Mouse (Mus musculus) thymus, adult 18-20 months (tissue): ENCODE measurements around the gene Gm42688.

ENCODE experiments used
- DNase-seq, 2 experiments: peaks; one replicate each; pipeline ENCODE4 v3.0.0; 2022; ENCODE audit warnings: mixed read lengths in 2 of 2

The Gm42688 gene

DNA sequence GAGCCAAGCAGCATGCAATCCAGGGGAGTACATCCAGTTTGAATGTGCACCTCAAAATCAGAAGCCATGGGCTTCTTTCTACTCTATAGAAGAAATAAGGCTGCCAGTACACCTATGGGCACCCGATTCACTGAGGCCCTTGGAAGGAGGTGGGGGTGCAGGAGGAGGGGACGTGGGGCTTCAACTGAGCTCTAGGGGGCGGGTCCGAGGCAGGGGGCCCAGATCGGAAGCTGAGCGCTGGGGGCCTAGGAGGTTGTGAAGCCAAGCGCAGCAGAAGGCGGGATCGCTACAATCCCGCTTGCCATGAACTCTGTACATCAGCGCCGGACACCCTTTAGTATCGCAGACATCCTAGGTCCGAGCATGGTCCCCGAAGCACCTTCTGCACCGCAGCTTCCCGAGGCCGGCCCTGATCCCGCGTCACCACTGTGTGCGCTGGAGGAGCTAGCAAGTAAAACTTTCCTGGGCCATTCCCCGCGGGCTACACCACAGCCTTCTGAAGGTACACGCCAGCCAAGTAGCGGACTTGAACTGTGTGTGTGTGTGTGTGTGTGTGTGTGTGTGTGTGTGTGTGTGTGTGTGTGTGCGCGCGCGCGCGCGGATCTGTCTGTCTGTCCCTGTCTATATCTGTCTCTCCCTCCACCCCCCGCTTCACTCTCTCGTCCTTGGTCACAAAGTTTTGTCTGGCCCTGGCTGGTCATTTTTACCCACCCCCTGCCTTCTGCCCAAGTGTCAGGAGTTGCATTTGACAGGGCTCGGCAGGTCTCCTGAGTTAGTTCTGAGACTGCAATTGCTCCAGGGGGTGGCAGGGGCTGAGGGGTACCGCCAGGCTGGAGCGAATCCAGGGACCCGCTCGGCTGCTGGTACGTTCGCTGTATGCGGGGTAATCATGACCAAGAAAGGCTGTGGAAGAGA, 15.0 kb upstream of the Gm42688 start, which contains the start of gene Lbx2:
TSS of gene Lbx2 (plus strand) at position 247 of the 915 bp plus-strand sequence.
- DNase-seq, result no peak

DNA sequence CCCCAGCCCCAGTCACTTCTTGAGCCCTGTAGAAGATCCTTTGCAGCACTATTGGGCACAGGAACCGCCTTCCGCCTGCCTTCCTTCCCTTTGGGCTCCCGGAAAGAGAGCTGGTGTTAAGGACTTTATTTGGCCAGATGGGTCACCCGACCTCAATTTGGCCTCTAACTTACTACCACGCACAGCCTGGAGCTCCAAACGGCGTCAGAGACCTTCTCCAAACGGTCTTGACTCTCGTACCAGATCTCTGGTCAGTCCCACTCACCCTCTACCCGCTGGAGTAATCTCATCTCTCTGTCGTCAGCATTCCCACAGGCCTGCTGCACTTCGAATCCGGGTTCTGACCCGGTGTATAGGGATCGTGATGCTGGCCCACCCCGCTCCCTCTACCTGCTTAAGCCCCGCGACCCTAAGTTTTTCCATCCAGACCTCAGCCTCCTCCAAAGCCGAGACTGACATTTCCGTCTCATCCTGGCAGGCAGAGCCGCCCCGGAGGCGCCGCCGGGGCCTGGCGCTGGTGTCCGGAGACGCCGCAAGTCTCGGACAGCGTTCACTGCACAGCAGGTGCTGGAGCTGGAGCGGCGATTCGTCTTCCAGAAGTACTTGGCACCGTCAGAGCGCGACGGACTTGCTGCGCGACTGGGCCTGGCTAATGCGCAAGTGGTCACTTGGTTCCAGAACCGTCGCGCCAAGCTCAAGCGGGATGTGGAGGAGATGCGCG, 14.1 kb upstream of the Gm42688 start:
- no peak for DNase-seq

DNA sequence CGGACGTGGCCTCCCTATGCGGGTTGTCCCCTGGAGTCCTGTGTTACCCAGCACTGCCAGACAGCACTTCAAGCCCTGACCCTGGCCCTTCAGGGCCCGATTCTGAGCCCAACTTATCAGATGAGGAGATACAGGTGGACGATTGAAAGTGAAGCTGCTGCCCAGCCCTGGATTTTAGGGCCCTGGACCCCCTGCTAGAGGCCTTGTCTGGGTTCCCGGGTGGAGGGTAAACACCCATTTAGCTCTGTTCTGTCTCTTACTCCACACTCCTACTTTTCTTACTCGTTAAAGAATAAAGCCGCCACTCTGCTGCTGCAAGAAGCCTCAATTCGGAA, 13.5 kb upstream of the Gm42688 start:
- no peak for DNase-seq

DNA sequence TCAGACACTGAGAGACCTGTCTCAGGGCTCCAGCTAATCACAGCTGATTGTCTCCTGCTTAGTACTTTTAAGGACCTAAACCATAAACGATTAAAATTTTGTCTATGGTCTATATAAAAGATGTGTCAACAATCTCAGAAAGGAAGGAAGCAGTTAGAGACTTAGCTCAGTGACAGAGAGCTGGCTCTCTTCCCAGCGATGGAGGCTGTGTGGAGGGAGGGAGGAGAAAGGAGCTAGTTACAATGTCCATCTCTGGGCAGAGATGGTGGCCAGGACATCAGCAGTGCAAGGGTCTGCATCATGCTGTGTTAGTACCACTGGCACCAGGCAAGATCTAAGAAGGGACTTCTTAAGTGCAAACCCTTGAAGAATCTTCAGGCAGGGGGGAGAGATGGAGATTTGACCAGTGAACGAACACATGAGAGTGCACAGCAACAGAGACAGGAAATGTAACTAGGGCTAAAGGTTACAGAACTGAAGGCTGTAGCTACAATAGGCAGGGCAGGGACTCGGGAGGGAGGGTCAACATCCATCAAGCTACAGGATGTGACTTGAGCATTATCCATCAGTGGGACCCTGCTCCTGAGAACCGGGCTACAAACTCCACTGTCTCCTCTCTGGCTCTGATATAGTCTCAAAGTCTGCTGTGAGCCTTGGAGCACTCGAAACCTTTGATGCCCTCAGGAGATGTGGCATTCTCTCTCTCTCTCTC, 8.8 kb upstream of the Gm42688 start:
- no peak for DNase-seq

DNA sequence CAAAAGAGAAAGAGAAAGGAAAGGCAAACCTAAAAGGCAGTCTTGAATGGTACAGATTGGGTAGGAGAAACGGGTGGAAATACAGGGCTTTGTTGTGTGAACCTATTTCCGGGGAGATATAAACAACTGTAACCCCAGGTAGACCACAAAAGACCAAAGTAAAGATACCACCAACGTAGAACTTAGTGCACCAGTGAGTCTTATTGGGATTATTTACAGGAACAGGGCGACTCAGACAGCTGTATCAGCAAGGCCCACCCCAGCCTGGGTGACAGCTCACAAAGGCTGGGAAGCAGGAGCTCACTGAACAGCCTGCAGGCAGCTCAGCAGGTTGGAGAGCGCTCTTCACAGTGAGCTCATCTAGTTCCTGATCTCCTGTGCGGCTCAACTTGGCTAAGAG, 5.4 kb upstream of the Gm42688 start:
- DNase-seq, result peak in 1 of 2 experiments; percentile 57

DNA sequence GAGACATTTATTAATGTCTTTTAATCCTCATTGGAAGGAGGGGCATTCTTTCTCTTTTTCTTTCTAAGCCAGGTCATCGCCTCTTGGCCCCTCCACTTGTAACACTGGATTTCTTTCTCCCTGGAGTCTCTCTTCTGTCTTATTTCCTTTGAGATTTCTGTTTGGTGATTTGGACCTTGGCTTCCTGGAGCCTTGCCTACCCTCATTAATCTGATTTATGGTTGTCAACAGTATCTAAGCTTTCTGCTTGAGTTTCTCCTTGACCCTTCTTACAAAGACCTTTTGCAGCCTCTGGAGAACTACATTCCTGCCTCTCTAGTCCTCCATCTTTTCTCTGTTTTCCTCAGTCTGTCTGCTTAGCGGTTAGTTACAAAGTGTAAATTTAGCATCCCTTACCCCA, 3.0 kb upstream of the Gm42688 start:
- DNase-seq, result no peak

DNA sequence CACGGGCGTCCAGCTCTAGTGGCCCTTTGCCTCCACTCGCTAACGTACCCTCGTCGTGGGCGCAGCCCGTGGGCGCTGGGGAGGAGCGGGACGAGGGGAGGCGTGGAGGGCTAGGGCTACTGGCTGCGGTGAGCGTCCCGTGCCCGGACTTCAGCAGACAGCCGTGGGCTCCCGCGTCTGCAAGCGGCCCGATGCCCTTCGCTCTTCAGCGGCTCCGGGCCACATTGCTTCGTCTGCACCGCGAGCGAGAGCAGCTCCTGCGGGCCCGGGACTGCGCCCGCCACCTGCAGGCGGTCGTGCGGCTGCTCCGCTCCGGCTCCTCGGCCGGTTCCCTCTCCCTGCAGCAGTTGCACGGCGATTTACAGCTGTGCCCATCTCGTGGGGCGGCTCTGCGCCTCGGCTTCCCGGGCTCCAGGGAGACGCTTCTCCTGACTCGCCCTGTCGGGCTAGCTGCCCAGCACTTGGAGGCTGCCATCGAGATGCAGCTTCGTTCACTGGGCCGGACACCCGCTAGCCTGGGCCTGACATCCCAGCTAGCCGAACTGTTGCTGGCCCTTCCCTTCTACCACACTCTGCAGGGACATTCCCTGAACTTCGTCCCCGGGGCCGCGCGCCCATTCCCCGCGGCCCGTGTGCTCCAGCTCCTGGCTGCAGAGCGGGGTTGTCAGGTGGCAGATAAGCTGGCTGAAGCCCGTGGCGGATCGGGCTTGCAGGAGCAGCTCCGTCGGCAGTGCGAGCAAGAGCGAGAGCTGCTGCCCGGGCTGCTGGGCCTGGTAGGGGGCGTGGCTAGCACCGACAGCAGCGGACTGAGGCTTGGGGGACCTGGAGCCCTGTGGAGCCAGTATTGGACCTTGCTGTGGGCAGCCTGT, 505 bp downstream of the Gm42688 start:
- peak; percentile 64 to 68 for DNase-seq

DNA sequence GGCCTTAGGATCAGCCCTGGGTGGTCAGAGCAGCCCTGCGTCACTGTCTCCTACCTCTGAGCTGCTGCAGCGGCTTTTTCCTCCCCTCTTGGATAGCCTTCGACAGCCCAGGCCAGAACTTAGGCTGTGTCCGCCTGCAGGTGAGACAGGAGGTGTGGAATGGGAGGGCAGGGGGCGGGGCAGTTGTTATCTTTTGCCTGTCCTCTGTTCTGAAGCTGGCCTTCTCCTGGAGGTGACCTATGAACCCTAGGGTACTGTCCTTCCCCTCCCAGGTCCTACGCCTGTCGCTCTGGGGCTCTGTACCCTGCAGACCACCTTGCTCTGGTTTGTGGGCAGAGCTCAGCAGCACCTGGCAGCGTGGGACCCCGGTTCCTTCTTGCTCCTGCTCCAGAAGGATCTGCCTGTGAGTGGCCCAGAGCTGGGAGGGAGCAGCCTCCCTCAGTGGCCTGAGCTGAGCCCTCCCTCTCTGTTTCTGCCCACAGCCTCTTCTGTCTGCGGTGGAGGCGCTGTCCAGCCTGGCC, 1.8 kb downstream of the Gm42688 start:
- no peak for DNase-seq

DNA sequence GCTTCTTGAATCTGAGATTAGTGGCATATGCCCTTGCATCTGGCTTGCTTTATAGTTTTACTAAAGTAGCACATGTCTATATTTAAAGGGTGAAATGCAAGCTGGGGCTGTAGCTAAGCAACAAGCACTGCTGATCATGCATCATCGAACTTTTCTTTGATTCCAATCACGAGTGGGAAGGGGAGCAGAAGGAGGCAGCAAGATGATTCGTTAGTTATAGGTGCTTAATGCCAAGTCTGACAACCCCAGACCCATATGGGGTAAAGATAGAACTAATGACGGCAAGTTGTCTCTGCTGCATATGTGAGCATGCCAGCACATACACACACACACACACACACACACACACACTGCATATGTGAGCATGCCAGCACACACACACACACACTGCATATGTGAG, 2.7 kb downstream of the Gm42688 start:
- no peak for DNase-seq

DNA sequence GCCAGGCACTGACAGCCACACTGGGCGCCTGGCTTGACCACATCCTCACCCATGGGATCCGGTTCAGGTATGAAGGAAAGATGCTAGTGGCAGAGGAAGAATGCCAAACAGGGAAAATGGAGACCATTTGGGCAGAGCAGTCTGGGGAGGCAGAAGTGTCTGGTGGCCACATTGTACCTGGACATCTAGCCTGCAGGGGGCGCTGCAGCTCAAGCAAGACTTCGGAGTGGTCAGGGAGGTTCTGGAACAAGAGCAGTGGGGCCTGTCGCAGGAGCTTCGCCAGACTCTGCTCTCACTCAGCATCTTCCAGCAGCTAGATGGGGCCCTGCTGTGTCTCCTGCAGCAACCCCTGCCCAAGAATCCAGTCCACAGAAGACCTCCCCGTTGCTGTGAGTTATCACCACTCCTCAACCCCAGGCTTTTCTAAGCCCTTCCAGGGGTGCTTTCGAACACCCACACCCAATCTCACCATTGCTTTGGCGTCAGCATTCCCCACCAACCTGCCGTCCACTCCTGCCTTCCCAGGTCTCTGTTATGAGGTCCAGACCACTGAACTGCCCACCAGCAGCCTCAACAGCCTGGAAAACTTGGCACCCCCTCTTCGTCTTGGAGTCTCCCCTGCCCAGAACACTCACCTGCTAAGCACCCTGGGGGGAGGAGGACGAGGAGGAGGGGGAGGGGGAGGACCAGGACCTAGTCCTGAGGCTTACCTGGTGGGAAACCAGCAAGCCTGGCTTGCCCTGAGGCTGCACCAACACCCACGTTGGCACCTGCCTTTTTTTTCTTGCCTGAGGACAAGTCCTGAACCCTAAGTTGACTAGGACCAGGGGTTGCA, 6.4 kb downstream of the Gm42688 start:
- peak; percentile 62 to 69 for DNase-seq

DNA sequence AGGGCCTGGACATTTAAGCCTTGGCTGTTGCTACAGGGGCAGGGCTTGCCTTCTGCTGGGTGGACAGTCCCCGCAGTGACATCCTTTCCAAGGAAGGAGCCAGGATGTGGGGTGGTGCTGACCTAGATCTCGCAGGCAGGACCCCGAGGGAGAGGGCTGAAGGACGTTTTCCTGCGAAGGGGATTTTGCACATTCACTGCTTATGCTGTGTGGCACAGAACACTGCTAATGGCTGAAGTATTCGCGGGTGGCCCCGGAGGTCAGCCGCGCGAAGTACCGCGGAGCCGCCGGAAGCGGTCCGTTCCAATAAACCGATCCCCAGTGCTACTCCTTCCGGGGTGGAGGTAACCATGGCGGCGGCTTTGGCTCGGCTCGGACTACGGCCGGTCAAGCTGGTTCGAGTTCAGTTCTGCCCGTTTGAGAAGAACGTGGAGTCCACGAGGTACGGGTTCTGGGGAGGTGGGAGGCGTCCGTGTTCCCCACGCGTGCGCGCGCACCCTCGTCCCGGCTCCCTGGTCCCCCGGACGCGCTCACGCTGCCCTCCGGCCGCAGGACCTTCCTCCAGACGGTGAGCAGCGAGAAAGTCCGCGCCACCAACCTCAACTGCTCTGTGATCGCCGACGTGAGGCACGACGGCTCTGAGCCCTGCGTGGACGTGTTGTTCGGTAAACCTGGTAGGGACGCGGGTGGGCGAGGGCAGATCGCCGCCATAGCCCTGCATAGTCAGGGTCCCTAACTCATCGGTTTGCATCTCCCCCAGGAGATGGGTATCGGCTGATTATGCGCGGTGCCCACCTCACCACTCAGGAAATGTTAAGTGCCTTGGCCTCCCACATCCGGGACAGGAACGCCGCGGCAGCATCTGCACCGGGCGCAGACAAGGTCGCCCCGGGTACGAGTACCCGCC, 7.6 kb downstream of the Gm42688 start, which contains the start of gene Mrpl53:
TSS of gene Mrpl53 (plus strand) at position 279 of the 907 bp plus-strand sequence.
- DNase-seq, result peak; percentile 53 to 64

DNA sequence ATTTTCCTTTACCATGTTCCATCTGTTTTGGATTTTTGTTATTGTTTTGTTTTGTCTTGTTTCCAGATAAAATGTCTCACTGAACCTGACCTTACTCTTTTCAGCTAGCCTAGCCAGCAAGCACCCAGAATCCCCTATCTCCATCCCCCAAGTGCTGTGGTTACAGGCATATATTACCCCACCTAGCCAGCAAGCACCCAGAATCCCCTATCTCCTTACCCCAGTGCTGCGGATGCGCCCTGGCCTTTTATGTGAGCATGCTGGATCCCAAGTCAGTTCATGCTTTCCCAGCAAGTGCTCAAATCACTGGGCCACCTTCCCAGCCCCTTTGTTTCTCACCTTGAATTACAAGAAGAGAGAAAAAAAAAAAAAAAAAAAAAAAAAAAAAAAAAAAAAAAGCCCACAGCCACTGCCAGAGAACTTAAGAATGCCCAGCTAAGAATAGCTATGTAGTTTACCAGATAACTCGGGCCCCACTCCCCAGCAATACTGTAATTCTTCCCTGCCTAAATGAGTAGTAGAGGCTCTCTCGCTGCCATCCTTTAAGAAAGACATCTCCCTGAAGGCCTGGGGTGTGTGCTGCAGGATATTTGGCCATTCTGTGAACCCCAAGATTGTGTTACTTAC, 10.2 kb downstream of the Gm42688 start:
- no peak for DNase-seq

DNA sequence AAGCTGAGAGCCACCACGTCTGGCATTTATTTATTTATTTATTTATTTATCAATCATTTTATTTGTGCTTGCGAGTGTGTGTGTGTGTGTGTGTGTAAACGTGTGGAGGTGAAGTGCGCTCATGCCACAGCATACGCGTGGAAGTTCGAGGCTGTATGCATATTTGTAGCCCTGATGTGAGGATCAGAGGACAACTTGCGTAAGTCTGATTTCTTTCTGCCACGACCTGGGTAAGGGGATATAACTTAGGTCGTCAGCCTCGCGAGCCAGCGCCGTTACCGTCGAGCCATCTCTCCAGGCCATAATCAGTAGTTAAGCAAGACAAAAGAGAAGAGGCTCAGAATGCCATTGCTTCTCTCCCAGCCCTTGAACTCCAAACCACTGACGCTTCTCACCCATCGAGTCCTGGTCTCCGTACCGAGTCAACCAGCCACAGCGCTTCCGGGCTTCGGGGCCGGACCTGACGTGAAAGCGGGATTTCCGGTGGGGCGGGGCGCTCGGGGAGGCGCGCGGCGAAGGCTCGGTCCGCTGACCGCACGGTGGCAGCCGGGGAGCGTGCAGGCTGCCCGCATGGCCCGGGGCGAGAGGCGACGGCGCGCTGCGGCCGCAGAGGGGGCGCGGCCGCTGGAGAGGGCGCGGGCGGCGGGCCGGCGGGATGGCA, 13.7 kb downstream of the Gm42688 start, which contains the start of gene Mogs:
TSS of gene Mogs (plus strand) at position 486 of the 661 bp plus-strand sequence.
- peak; percentile 87 to 88 for DNase-seq

DNA sequence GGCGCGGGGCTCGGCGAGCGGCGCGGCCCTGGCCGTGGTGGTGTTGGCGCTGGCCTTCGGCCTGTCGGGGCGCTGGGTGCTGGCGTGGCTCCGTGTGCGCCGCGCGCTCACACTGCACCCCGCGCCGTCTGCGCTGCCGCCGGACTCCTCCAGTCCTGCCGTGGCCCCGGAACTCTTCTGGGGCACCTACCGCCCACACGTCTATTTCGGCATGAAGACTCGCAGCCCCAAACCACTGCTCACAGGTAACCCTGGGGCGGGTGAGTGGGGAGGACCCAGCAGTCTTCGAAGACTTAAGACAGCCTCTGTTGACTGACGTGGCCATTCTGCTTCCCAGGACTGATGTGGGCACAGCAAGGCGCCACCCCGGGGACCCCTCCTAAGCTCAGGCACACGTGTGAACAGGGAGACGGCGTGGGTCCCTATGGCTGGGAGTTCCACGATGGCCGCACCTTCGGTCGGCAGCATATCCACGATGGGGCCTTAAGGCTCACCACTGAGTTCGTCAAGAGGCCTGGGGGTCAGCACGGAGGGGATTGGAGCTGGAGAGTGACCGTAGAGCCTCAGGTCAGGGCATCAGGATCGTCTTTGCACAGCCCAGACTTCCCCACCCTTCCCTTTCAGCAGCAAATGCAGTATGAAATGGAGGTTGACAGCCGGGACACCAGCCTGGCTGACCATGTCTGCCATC, 14.4 kb downstream of the Gm42688 start:
- peak in 1 of 2 experiments; percentile 42 for DNase-seq

DNA sequence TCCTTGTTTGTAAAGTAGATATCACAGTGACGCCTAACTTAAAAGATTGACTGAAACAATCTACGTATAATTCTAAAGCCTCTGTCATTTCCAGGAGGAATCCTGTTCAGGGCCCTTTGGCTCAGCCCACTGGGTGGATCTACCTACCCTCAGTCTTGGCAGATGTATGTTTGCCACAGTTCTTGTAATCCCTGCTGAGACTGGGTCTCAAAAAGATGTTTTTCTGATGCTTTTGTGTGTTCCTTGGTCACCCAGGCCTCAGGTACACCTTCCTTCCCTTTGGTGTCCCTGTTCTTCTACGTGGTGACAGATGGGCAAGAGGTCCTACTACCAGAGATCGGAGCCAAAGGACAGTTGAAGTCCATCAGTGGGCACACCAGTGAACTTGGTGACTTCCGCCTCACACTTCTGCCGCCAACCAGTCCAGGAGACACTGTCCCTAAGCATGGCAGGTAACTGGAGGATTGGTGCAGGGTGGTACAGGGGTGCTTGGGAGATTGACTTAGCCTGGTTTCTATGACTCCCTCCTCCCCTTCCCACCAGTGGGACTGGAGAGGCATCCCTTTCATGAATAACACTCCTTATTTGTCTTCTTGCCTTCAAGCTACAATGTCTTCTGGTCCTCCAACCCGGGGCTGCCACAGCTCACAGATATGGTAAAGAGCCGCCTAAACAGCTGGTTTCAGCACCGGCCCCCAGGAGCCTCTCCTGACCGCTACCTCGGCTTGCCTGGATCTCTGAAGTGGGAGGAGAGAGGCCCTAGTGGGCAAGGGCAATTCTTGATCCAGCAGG, 15.2 kb downstream of the Gm42688 start:
- no peak for DNase-seq

DNA sequence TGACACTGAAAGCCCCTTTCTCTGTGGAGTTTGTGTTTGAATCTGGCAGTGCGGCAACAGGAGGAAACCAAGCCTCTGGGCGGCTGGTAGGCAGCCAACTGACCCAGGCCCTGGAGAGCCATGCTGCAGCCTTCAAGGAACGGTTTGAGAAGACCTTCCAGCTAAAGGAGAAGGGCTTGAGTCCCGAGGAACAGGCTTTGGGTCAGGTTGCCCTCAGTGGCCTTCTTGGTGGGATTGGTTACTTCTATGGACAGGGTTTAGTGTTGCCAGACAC, 15.7 kb downstream of the Gm42688 start:
- no peak for DNase-seq

DNA sequence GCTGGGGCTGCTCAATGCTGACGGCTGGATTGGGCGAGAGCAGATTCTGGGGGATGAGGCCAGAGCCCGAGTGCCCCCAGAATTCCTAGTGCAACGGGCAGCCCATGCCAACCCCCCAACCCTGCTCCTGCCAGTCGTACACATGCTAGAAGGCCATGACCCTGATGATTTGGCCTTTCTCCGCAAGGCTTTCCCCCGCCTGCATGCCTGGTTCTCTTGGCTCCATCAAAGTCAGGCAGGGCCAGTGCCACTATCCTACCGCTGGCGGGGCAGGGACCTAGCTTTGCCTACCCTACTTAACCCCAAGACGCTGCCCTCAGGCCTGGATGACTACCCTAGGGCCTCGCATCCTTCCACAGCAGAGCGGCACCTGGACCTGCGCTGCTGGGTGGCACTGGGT, 16.2 kb downstream of the Gm42688 start:
- no peak for DNase-seq

DNA sequence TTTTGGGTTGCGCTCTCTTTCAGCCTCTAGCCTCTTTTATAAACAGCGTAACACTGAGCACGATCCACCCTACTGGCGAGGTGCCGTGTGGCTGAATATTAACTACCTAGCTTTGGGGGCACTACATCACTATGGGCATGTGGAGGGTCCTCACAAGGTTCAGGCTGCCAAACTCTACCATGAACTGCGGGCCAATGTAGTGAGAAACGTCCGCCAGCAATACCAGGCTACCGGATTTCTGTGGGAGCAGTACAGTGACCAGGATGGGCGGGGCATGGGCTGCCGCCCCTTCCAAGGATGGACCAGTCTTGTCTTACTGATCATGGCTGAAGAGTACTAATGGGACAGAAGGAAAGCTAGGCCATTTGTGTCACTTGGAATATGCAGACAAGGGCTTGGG, 17.0 kb downstream of the Gm42688 start:
- no peak for DNase-seq
